Mouse (Mus musculus) C2C12 (cell line): ENCODE results near the gene Piwil4.

ENCODE experiments used
- CEBPB ChIP-seq: IDR thresholded peaks from one replicate; pipeline ENCODE4 v1.6.1; 2011; ENCODE audit warnings: low read depth, mild to moderate bottlenecking, control low read depth, moderate library complexity
- CTCF ChIP-seq: IDR thresholded peaks from one replicate; pipeline ENCODE4 v1.5.1; 2011; ENCODE audit not compliant: control insufficient read depth, insufficient read depth, insufficient read length
- MAX ChIP-seq: IDR thresholded peaks from one replicate; pipeline ENCODE4 v1.6.1; 2011; ENCODE audit warnings: mild to moderate bottlenecking, control low read depth
- MYOD1 ChIP-seq: IDR thresholded peaks from one replicate; pipeline ENCODE4 v1.6.1; 2011; ENCODE audit warnings: low read depth; ENCODE audit not compliant: control insufficient read depth, insufficient read length
- USF1 ChIP-seq: IDR thresholded peaks from one replicate; pipeline ENCODE4 v1.6.1; 2011; ENCODE audit warnings: low read depth, mild to moderate bottlenecking, control low read depth, moderate library complexity

- TF ChIP-seq USF1 (no peak), CTCF (no peak), CEBPB (no peak), MYOD1 (no peak), MAX (no peak)
Measured at GRCm38 (mm10) chr9:14764765-14765164, 24.2 kb upstream of the Piwil4 start.
